Mouse (Mus musculus) c-Kit-positive CD71-positive TER-119-positive erythroid progenitor cells, embryonic 14.5 days (primary cell): ENCODE data around the gene Thrsp.

Experiments used
- DNase-seq: peaks from one replicate; pipeline ENCODE4 v3.0.0-alpha.2; 2013; ENCODE audit warnings: low spot score

Thrsp gene

DNA sequence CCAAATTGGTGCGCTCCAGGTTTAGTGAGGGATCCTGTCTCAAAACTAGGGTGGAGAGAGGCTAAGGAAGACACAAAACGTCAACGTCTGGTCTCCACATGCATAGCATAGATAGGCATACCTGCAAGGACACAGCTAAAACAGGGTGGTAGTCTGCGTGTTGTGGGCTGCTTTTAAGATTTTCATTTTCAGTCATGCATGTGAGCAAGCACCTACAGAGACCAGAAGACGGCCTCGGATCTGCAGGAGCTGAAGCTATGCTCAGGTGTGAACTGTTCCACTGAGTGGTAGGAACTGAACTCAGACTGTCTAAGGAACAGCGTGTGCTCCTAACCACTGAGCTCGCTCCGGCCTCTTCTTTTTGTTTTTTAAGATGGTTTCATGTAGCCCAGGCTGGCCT, 42.4 kb downstream of the Thrsp start:
- DNase-seq, result no peak

DNA sequence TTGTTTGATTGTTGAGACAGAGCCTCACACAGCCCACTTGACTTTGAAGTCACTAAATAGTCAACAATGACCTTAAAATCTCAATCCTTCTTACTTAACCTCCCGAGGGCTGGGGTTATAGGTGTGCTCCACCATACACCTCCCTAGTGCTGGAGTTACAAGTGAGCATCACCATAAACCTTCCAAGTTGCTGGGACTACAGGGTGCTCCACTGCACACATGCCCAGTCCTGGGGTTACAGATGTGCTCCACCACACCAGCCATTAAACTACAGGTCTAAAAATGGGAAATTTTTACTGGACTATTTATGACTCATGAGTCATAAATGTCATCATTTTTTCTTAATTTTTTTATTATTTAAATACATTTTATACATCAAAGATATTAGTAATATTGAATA, 51.6 kb downstream of the Thrsp start:
- no peak for DNase-seq
